Mouse (Mus musculus): ENCODE measurements around the gene Csf3. TPM values are rescaled to one million over a fixed set of nuclear protein-coding genes. Genes with fewer than 3 reads are reported as not detected.
A peak's percentile ranks its signal among the peaks of the same experiment; 100 is the strongest.

The Csf3 gene
- polyA plus RNA-seq, 1 experiment: 0.07 TPM

GRCm38 (mm10) chr11:98742397-98743291 is 41.6 kb downstream of the Csf3 start:
- WGBS: 12% methylated on average over 21 of the region's 21 CpGs
- TF ChIP-seq CTCF (IDR thresholded peaks at IDR 0.05; ENCODE audit: extremely low read depth, insufficient read depth, insufficient read length, insufficient replicate concordance): no peak
- no peak for TF ChIP-seq POLR2A (IDR thresholded peaks at IDR 0.05; ENCODE audit: low read depth, low read length)
- peak overlapping the region; percentile 76 for H3K4me3 ChIP-seq (ENCODE audit: extremely low read depth, insufficient read depth, insufficient read length)
- no peak for DNase-seq (ENCODE audit: low read depth in 1 of 2, low spot score in 2 of 2)
- no peaks in the 10 kb centered on the region for H3K36me3 ChIP-seq (ENCODE audit: control insufficient read depth, insufficient read depth, low read length)
- no peak overlapping the region; the same call in 1 of the 2 replicates for H3K27ac ChIP-seq (ENCODE audit: insufficient read depth, low read length)
- H3K27me3 ChIP-seq (ENCODE audit: control insufficient read depth, insufficient read depth, low read length): no peaks in the 10 kb centered on the region
- H3K4me1 ChIP-seq (ENCODE audit: control insufficient read depth, insufficient read depth, insufficient read length): peaks cover 25% of the 10 kb centered on the region

GRCm38 (mm10) chr11:98743655-98744345 is 42.7 kb downstream of the Csf3 start:
- DNase-seq (ENCODE audit: low read depth in 1 of 2, low spot score in 2 of 2): no peak
- TF ChIP-seq POLR2A (IDR thresholded peaks at IDR 0.05; ENCODE audit: low read depth, low read length) (no peak), CTCF (IDR thresholded peaks at IDR 0.05; ENCODE audit: extremely low read depth, insufficient read depth, insufficient read length, insufficient replicate concordance) (no peak)
- H3K4me1 ChIP-seq (ENCODE audit: control insufficient read depth, insufficient read depth, insufficient read length): peaks cover 30% of the 10 kb centered on the region
- H3K36me3 ChIP-seq (ENCODE audit: control insufficient read depth, insufficient read depth, low read length): no peaks in the 10 kb centered on the region
- WGBS: 71% methylated on average over 9 of the region's 9 CpGs
- H3K27me3 ChIP-seq (ENCODE audit: control insufficient read depth, insufficient read depth, low read length): no peaks in the 10 kb centered on the region
- no peak overlapping the region for H3K27ac ChIP-seq (ENCODE audit: insufficient read depth, low read length)
- H3K4me3 ChIP-seq (ENCODE audit: extremely low read depth, insufficient read depth, insufficient read length): no peak overlapping the region

- no peaks in the 10 kb centered on the region for H3K36me3 ChIP-seq (ENCODE audit: control insufficient read depth, insufficient read depth, low read length)
- no peak for DNase-seq (ENCODE audit: low read depth in 1 of 2, low spot score in 2 of 2)
- H3K4me1 ChIP-seq (ENCODE audit: control insufficient read depth, insufficient read depth, insufficient read length): peaks cover 30% of the 10 kb centered on the region
- no peak overlapping the region for H3K27ac ChIP-seq (ENCODE audit: insufficient read depth, low read length)
- WGBS: 80% methylated on average over 7 of the region's 7 CpGs
- TF ChIP-seq CTCF (IDR thresholded peaks at IDR 0.05; ENCODE audit: extremely low read depth, insufficient read depth, insufficient read length, insufficient replicate concordance) (no peak), POLR2A (IDR thresholded peaks at IDR 0.05; ENCODE audit: low read depth, low read length) (no peak)
- no peaks in the 10 kb centered on the region for H3K27me3 ChIP-seq (ENCODE audit: control insufficient read depth, insufficient read depth, low read length)
- H3K4me3 ChIP-seq (ENCODE audit: extremely low read depth, insufficient read depth, insufficient read length): no peak overlapping the region
These were observed 43.5 kb downstream of the Csf3 start for GRCm38 (mm10) chr11:98744456-98745019.

GRCm38 (mm10) chr11:98745932-98746853 is 45.1 kb downstream of the Csf3 start:
- Histone ChIP-seq H3K27ac (ENCODE audit: insufficient read depth, low read length) (no peak overlapping the region), H3K4me1 (ENCODE audit: control insufficient read depth, insufficient read depth, insufficient read length) (peaks cover 37% of the 10 kb centered on the region), H3K4me3 (ENCODE audit: extremely low read depth, insufficient read depth, insufficient read length) (no peak overlapping the region), H3K27me3 (ENCODE audit: control insufficient read depth, insufficient read depth, low read length) (no peaks in the 10 kb centered on the region), H3K36me3 (ENCODE audit: control insufficient read depth, insufficient read depth, low read length) (no peaks in the 10 kb centered on the region)
- no peak for DNase-seq (ENCODE audit: low read depth in 1 of 2, low spot score in 2 of 2)
- TF ChIP-seq POLR2A (IDR thresholded peaks at IDR 0.05; ENCODE audit: low read depth, low read length) (no peak), CTCF (IDR thresholded peaks at IDR 0.05; ENCODE audit: extremely low read depth, insufficient read depth, insufficient read length, insufficient replicate concordance) (no peak)
- 54% methylated on average over 12 of the region's 12 CpGs for WGBS

GRCm38 (mm10) chr11:98746855-98747693 is 46.0 kb downstream of the Csf3 start:
- DNase-seq (ENCODE audit: low read depth in 1 of 2, low spot score in 2 of 2): peak in 1 of 2 experiments; percentile 56
- Histone ChIP-seq H3K27ac (ENCODE audit: insufficient read depth, low read length) (0 out of 2 replicates have a peak overlapping the region, but pooled peaks have one; percentile 4), H3K36me3 (ENCODE audit: control insufficient read depth, insufficient read depth, low read length) (no peaks in the 10 kb centered on the region), H3K4me1 (ENCODE audit: control insufficient read depth, insufficient read depth, insufficient read length) (peaks cover 40% of the 10 kb centered on the region), H3K4me3 (ENCODE audit: extremely low read depth, insufficient read depth, insufficient read length) (peak overlapping the region; percentile 44), H3K27me3 (ENCODE audit: control insufficient read depth, insufficient read depth, low read length) (no peaks in the 10 kb centered on the region)
- WGBS: 2% methylated on average over 19 of the region's 19 CpGs
- TF ChIP-seq POLR2A (IDR thresholded peaks at IDR 0.05; ENCODE audit: low read depth, low read length) (no peak), CTCF (IDR thresholded peaks at IDR 0.05; ENCODE audit: extremely low read depth, insufficient read depth, insufficient read length, insufficient replicate concordance) (no peak)

All from spleen, adult 2 months (tissue).